Mouse (Mus musculus) limb, embryonic 11.5 days (tissue): Measurements from ENCODE around the gene Napepld. TPM values are rescaled to one million over a fixed set of nuclear protein-coding genes. Genes with fewer than 3 reads are reported as not detected.

Experiments used
- ATAC-seq: fragments of 200-750 bp; cut with Nextera tagmentation; 2 replicates; pipeline ENCODE4 v1.8.0; 2017; ENCODE audit warnings: low read depth; ENCODE audit not compliant: insufficient number of reproducible peaks, low FRiP score, low TSS enrichment
- DNase-seq: peaks from one replicate; pipeline ENCODE4 v3.0.0-alpha.2; 2015; ENCODE audit warnings: low spot score
- H3K27ac ChIP-seq: fragments of 300-500 bp; sonication (generic); replicated peaks from 2 replicates; pipeline ENCODE4 v1.5.1; 2014; ENCODE audit warnings: low read depth, mild to moderate bottlenecking, low read length
- H3K27me3 ChIP-seq: fragments of 300-500 bp; sonication (generic); 2 replicates; pipeline ENCODE4 v1.6.1; 2014; ENCODE audit warnings: mild to moderate bottlenecking, low read length, mixed read lengths; ENCODE audit not compliant: control insufficient read depth, insufficient read depth
- H3K36me3 ChIP-seq: fragments of 300-500 bp; sonication (generic); 2 replicates; pipeline ENCODE4 v1.6.1; 2014; ENCODE audit warnings: mild to moderate bottlenecking, low read length, moderate library complexity, mixed read lengths; ENCODE audit not compliant: control insufficient read depth, insufficient read depth
- H3K4me1 ChIP-seq: fragments of 300-500 bp; sonication (generic); 2 replicates; pipeline ENCODE4 v1.6.1; 2014; ENCODE audit warnings: low read length, mixed read lengths; ENCODE audit not compliant: control insufficient read depth, insufficient read depth
- H3K4me2 ChIP-seq: fragments of 300-500 bp; sonication (generic); 2 replicates; pipeline ENCODE4 v1.6.1; 2014; ENCODE audit warnings: low read depth, mild to moderate bottlenecking, moderate library complexity; ENCODE audit not compliant: severe bottlenecking
- H3K4me3 ChIP-seq: fragments of 300-500 bp; sonication (generic); 2 replicates; pipeline ENCODE4 v1.5.1; 2014; ENCODE audit warnings: low read depth, low read length
- H3K9ac ChIP-seq: fragments of 300-500 bp; sonication (generic); 2 replicates; pipeline ENCODE4 v1.6.1; 2014; ENCODE audit warnings: mild to moderate bottlenecking, low read length
- H3K9me3 ChIP-seq: fragments of 300-500 bp; sonication (generic); 2 replicates; pipeline ENCODE4 v1.6.1; 2016; ENCODE audit warnings: low read length; ENCODE audit not compliant: control insufficient read depth
- WGBS: fragments of 180-500 bp; shearing (Covaris S2); extraction: QIAGEN DNeasy Blood & Tissue Kit; methylation state at CpG from one replicate; pipeline ENCODE4 v1.1.7; 2014; 5-methylcytosine and 5-hydroxymethylcytosine counted together
- polyA plus RNA-seq: library from polyadenylated mRNA; unstranded; fragments of >200 nt; fragmentation: Nextera tagmentation; extraction: Ambion mirVana; gene quantifications from 2 replicates; pipeline ENCODE4 v1.2.1, GENCODE M21; 2014

Gene Napepld
- polyA plus RNA-seq, 1 experiment from 2014 or later = 4.5 TPM

GRCm38 (mm10) chr5:21672812-21673635, 28.2 kb downstream of the Napepld start:
- Histone ChIP-seq H3K4me1 (peaks cover 5% of the 10 kb centered on the region; the same call in 1 of the 2 replicates), H3K27me3 (no peaks in the 10 kb centered on the region), H3K27ac (peak overlapping the region; percentile 59), H3K36me3 (no peaks in the 10 kb centered on the region), H3K9ac (no peak overlapping the region), H3K4me3 (no peak overlapping the region), H3K9me3 (no peaks in the 10 kb centered on the region), H3K4me2 (peak overlapping the region; percentile 15; the same call in 1 of the 2 replicates)
- peak; percentile 67; the same call in 1 of the 2 replicates for ATAC-seq
- 45% methylated on average over 23 of the region's 23 CpGs for WGBS
- peak; percentile 67 for DNase-seq

- H3K4me2 ChIP-seq = no peak overlapping the region
- DNase-seq = no peak
- H3K4me1 ChIP-seq = peaks cover 10% of the 10 kb centered on the region
- no peak overlapping the region for H3K4me3 ChIP-seq
- no peaks in the 10 kb centered on the region for H3K27me3 ChIP-seq
- WGBS = 81% methylated on average over 2 of the region's 2 CpGs
- ATAC-seq = no peak
- no peaks in the 10 kb centered on the region for H3K9me3 ChIP-seq
- no peaks in the 10 kb centered on the region for H3K36me3 ChIP-seq
- H3K9ac ChIP-seq = no peak overlapping the region
- H3K27ac ChIP-seq = no peak overlapping the region
Observed at GRCm38 (mm10) chr5:21669307-21669706, 31.9 kb downstream of the Napepld start.

GRCm38 (mm10) chr5:21667191-21668137, 33.7 kb downstream of the Napepld start:
- Histone ChIP-seq H3K9me3 (no peaks in the 10 kb centered on the region), H3K4me3 (no peak overlapping the region), H3K4me2 (no peak overlapping the region), H3K27ac (0 out of 2 replicates have a peak overlapping the region, but pooled peaks have one; percentile 10), H3K27me3 (no peaks in the 10 kb centered on the region), H3K4me1 (peaks cover 8% of the 10 kb centered on the region; the same call in 1 of the 2 replicates), H3K9ac (no peak overlapping the region), H3K36me3 (no peaks in the 10 kb centered on the region; the same call in 1 of the 2 replicates)
- ATAC-seq = no peak
- 45% methylated on average over 8 of the region's 8 CpGs for WGBS
- DNase-seq = no peak

- peaks cover 8% of the 10 kb centered on the region; the same call in 1 of the 2 replicates for H3K4me1 ChIP-seq
- no peaks in the 10 kb centered on the region for H3K9me3 ChIP-seq
- no peak overlapping the region for H3K9ac ChIP-seq
- peaks cover 2% of the 10 kb centered on the region; the same call in 1 of the 2 replicates for H3K36me3 ChIP-seq
- DNase-seq = no peak
- ATAC-seq = no peak
- WGBS = 95% methylated on average over 11 of the region's 11 CpGs
- no peak overlapping the region for H3K4me2 ChIP-seq
- H3K27ac ChIP-seq = no peak overlapping the region
- H3K27me3 ChIP-seq = no peaks in the 10 kb centered on the region
- no peak overlapping the region for H3K4me3 ChIP-seq
Observed at GRCm38 (mm10) chr5:21663081-21663480, 38.1 kb downstream of the Napepld start.

GRCm38 (mm10) chr5:21660850-21661249, 40.3 kb downstream of the Napepld start:
- peaks cover 2% of the 10 kb centered on the region; the same call in 1 of the 2 replicates for H3K36me3 ChIP-seq
- H3K4me3 ChIP-seq = no peak overlapping the region
- H3K9me3 ChIP-seq = no peaks in the 10 kb centered on the region
- no peak overlapping the region for H3K9ac ChIP-seq
- no peak overlapping the region for H3K4me2 ChIP-seq
- WGBS = 89% methylated on average over 6 of the region's 6 CpGs
- no peak overlapping the region for H3K27ac ChIP-seq
- ATAC-seq (no peak), DNase-seq (no peak)
- no peaks in the 10 kb centered on the region for H3K4me1 ChIP-seq
- no peaks in the 10 kb centered on the region for H3K27me3 ChIP-seq

- WGBS = 54% methylated on average over 11 of the region's 11 CpGs
- Histone ChIP-seq H3K4me3 (no peak overlapping the region), H3K27ac (no peak overlapping the region), H3K27me3 (no peaks in the 10 kb centered on the region), H3K4me2 (no peak overlapping the region), H3K9ac (no peak overlapping the region), H3K4me1 (no peaks in the 10 kb centered on the region), H3K9me3 (no peaks in the 10 kb centered on the region), H3K36me3 (peaks cover 6% of the 10 kb centered on the region; the same call in 1 of the 2 replicates)
- peak; percentile 83 for DNase-seq
- ATAC-seq = peak; percentile 54; the same call in 1 of the 2 replicates
Observed at GRCm38 (mm10) chr5:21658623-21659395, 42.4 kb downstream of the Napepld start.

GRCm38 (mm10) chr5:21658038-21658437, 43.2 kb downstream of the Napepld start:
- H3K27me3 ChIP-seq = no peaks in the 10 kb centered on the region
- ATAC-seq = no peak
- H3K9me3 ChIP-seq = no peaks in the 10 kb centered on the region
- H3K9ac ChIP-seq = no peak overlapping the region
- H3K27ac ChIP-seq = no peak overlapping the region
- peaks cover 8% of the 10 kb centered on the region; the same call in 1 of the 2 replicates for H3K36me3 ChIP-seq
- H3K4me1 ChIP-seq = no peaks in the 10 kb centered on the region
- no peak overlapping the region for H3K4me2 ChIP-seq
- no peak overlapping the region for H3K4me3 ChIP-seq
- DNase-seq = no peak
- WGBS = 91% methylated on average over 6 of the region's 6 CpGs
